12 mouse cellular contexts compared by ENCODE assay signal in genomic region chr8:94778895-94779533, GRCm38 (mm10). TPM values are rescaled to one million over a fixed set of nuclear protein-coding genes. Genes with fewer than 3 reads are reported as not detected.
DNase-seq lines count a peak whose midpoint lies in the region; ATAC-seq and TF ChIP-seq lines count a peak whose summit lies in the region.
"Had no signal": no experiment of that assay in that cellular context is flagged by ENCODE, and none has a peak within 500 bp of the region (broad histone marks: within the 10 kb centered on the region; RNA-seq: fewer than 3 reads in every experiment).

No protein-coding gene starts in this region.

- no peak overlapping the region for H3K4me3 ChIP-seq in forebrain, embryonic 14.5 days (ENCODE audit: low read depth, low read length)
- H3K4me3 ChIP-seq in forebrain, embryonic 11.5 days (ENCODE audit: low read depth, low read length), result no peak overlapping the region
- no peak overlapping the region for H3K4me3 ChIP-seq in lung, embryonic 14.5 days (ENCODE audit: low read depth, low read length)
- no peak overlapping the region for H3K4me3 ChIP-seq in embryonic facial prominence, embryonic 13.5 days

- peak; percentile 34; the same call in 1 of the 2 replicates for ATAC-seq in forebrain, embryonic 14.5 days
- ATAC-seq in forebrain, embryonic 11.5 days (replicated peaks; ENCODE audit: low FRiP score), result no peak
- no peak for ATAC-seq in lung, embryonic 14.5 days (ENCODE audit: insufficient read depth)
- ATAC-seq in embryonic facial prominence, embryonic 13.5 days (ENCODE audit: insufficient number of reproducible peaks, insufficient read depth, low FRiP score, low TSS enrichment, low read depth), result no peak
- ATAC-seq: forebrain, postnatal 0 days had no signal

- no peaks in the 10 kb centered on the region for H3K36me3 ChIP-seq in forebrain, embryonic 14.5 days (ENCODE audit: control insufficient read depth, insufficient read depth, low read length)
- no peaks in the 10 kb centered on the region for H3K36me3 ChIP-seq in forebrain, embryonic 11.5 days (ENCODE audit: control insufficient read depth, insufficient read depth, low read length)
- H3K36me3 ChIP-seq in lung, embryonic 14.5 days (ENCODE audit: insufficient read depth), result no peaks in the 10 kb centered on the region
- H3K36me3 ChIP-seq in embryonic facial prominence, embryonic 13.5 days, result no peaks in the 10 kb centered on the region

- DNase-seq in forebrain, embryonic 14.5 days (ENCODE audit: low spot score), result no peak
- DNase-seq in forebrain, embryonic 11.5 days (ENCODE audit: low spot score), result no peak
- DNase-seq in lung, embryonic 14.5 days, result no peak
- DNase-seq in lung, postnatal 25 days (ENCODE audit: low spot score), result no peak
- peak; percentile 21 for DNase-seq in mesoderm, embryonic 11.5 days (ENCODE audit: low read depth, low spot score)
- DNase-seq in gastrocnemius, postnatal 25 days, result no peak
- DNase-seq in urinary bladder, adult 2 months (ENCODE audit: low spot score), result no peak
- DNase-seq: cerebellum, postnatal 10 days; forebrain, postnatal 0 days had no signal

- peak overlapping the region; percentile 36; the same call in 1 of the 2 replicates for H3K27ac ChIP-seq in forebrain, embryonic 14.5 days (ENCODE audit: low read depth, low read length)
- no peak overlapping the region for H3K27ac ChIP-seq in forebrain, embryonic 11.5 days (ENCODE audit: low read depth, low read length)
- peak overlapping the region; percentile 31; the same call in 1 of the 2 replicates for H3K27ac ChIP-seq in lung, embryonic 14.5 days (ENCODE audit: low read depth)
- no peak overlapping the region for H3K27ac ChIP-seq in embryonic facial prominence, embryonic 13.5 days

- peaks cover 3% of the 10 kb centered on the region; the same call in 1 of the 2 replicates for H3K4me1 ChIP-seq in forebrain, embryonic 14.5 days (ENCODE audit: control insufficient read depth, insufficient read depth, low read length)
- peaks cover 2% of the 10 kb centered on the region for H3K4me1 ChIP-seq in forebrain, embryonic 11.5 days (replicated peaks; ENCODE audit: control insufficient read depth, insufficient read depth, low read length)
- peaks cover 13% of the 10 kb centered on the region for H3K4me1 ChIP-seq in lung, embryonic 14.5 days (ENCODE audit: insufficient read depth)
- H3K4me1 ChIP-seq in embryonic facial prominence, embryonic 13.5 days, result peaks cover 28% of the 10 kb centered on the region

- WGBS in forebrain, embryonic 14.5 days, result 71% methylated on average over 10 of the region's 10 CpGs
- WGBS in forebrain, embryonic 11.5 days, result 80% methylated on average over 10 of the region's 10 CpGs
- 72% methylated on average over 10 of the region's 10 CpGs for WGBS in lung, embryonic 14.5 days
- WGBS in embryonic facial prominence, embryonic 13.5 days, result 59% methylated on average over 10 of the region's 10 CpGs

- no peaks in the 10 kb centered on the region for H3K27me3 ChIP-seq in forebrain, embryonic 14.5 days (replicated peaks; ENCODE audit: control insufficient read depth, insufficient read depth, low read length)
- no peaks in the 10 kb centered on the region for H3K27me3 ChIP-seq in forebrain, embryonic 11.5 days (ENCODE audit: control insufficient read depth, insufficient read depth, low read length)
- H3K27me3 ChIP-seq in lung, embryonic 14.5 days (ENCODE audit: insufficient read depth, low read length), result 0 out of 2 replicates have a peak, but pooled peaks cover 4% of the 10 kb centered on the region
- H3K27me3 ChIP-seq in embryonic facial prominence, embryonic 13.5 days, result peaks cover 11% of the 10 kb centered on the region

- no peaks in the 10 kb centered on the region for H3K9me3 ChIP-seq in forebrain, embryonic 14.5 days (replicated peaks; ENCODE audit: control insufficient read depth, low read length)
- H3K9me3 ChIP-seq in forebrain, embryonic 11.5 days (ENCODE audit: control insufficient read depth, low read length), result no peaks in the 10 kb centered on the region
- H3K9me3 ChIP-seq in lung, embryonic 14.5 days (ENCODE audit: low read depth, low read length), result no peaks in the 10 kb centered on the region
- H3K9me3 ChIP-seq in embryonic facial prominence, embryonic 13.5 days, result no peaks in the 10 kb centered on the region

- no peak overlapping the region for H3K9ac ChIP-seq in forebrain, embryonic 14.5 days (ENCODE audit: low read length)
- H3K9ac ChIP-seq in forebrain, embryonic 11.5 days (ENCODE audit: low read length), result no peak overlapping the region
- H3K9ac ChIP-seq in lung, embryonic 14.5 days, result no peak overlapping the region
- H3K9ac ChIP-seq in embryonic facial prominence, embryonic 13.5 days, result peak overlapping the region; percentile 27; the same call in 1 of the 2 replicates
- H3K9ac ChIP-seq: forebrain, postnatal 0 days had no signal

- TF ChIP-seq CTCF in lung, embryonic 14.5 days (IDR thresholded peaks at IDR 0.05; ENCODE audit: low read depth), result no peak

- no peak overlapping the region for H3K4me2 ChIP-seq in forebrain, embryonic 14.5 days (ENCODE audit: low read length)
- H3K4me2 ChIP-seq in forebrain, embryonic 11.5 days (ENCODE audit: low read depth, low read length, severe bottlenecking), result no peak overlapping the region
- no peak overlapping the region for H3K4me2 ChIP-seq in lung, embryonic 14.5 days
- no peak overlapping the region for H3K4me2 ChIP-seq in embryonic facial prominence, embryonic 13.5 days
- H3K4me2 ChIP-seq: liver, embryonic 11.5 days had no signal

RNA-seq across cellular contexts. Expression of gene Cx3cl1, which starts 7.2 kb away (rescaled TPM):
- polyA plus RNA-seq in forebrain, embryonic 14.5 days (2014; fragmentation: Nextera tagmentation; extraction: Ambion mirVana), result 11.2 and 18.4 TPM in 2 replicates
- polyA plus RNA-seq in forebrain, embryonic 11.5 days (2014; fragmentation: Nextera tagmentation; extraction: Ambion mirVana), result 8.8 and 9.4 TPM in 2 replicates
- 7.3 and 8.0 TPM in 2 replicates for polyA plus RNA-seq in lung, embryonic 14.5 days (2014; fragmentation: Nextera tagmentation; extraction: Ambion mirVana)
- 7.8 and 9.8 TPM in 2 replicates for polyA plus RNA-seq in embryonic facial prominence, embryonic 13.5 days (2015; fragmentation: Nextera tagmentation; extraction: Ambion mirVana)
- 1 to 10 TPM in 1 of 2 experiments, under 1 TPM in 1; 0.82 to 1.4 TPM for total RNA-seq in gastrocnemius, postnatal 25 days (2021)
- 20.6 and 27.3 TPM in 2 replicates for polyA plus RNA-seq in urinary bladder, adult 2 months (2012; rRNA removed)

RNA-seq across cellular contexts. Expression of gene Ccl17, which starts 31.2 kb away (rescaled TPM):
- 0.63 TPM in 1 of 2 replicates, not detected in the other for polyA plus RNA-seq in forebrain, embryonic 14.5 days (2014; fragmentation: Nextera tagmentation; extraction: Ambion mirVana)
- not detected in 2 replicates for polyA plus RNA-seq in forebrain, embryonic 11.5 days (2014; fragmentation: Nextera tagmentation; extraction: Ambion mirVana)
- not detected in 2 replicates for polyA plus RNA-seq in lung, embryonic 14.5 days (2014; fragmentation: Nextera tagmentation; extraction: Ambion mirVana)
- polyA plus RNA-seq in embryonic facial prominence, embryonic 13.5 days (2015; fragmentation: Nextera tagmentation; extraction: Ambion mirVana), result not detected in 2 replicates
- not detected for total RNA-seq in gastrocnemius, postnatal 25 days (2021)
- 2.3 and 4.0 TPM in 2 replicates for polyA plus RNA-seq in urinary bladder, adult 2 months (2012; rRNA removed)
- total RNA-seq: forebrain, postnatal 0 days had no signal

RNA-seq across cellular contexts. Expression of gene Ccl22, which starts 33.6 kb away (rescaled TPM):
- not detected in 2 replicates for polyA plus RNA-seq in forebrain, embryonic 14.5 days (2014; fragmentation: Nextera tagmentation; extraction: Ambion mirVana)
- polyA plus RNA-seq in forebrain, embryonic 11.5 days (2014; fragmentation: Nextera tagmentation; extraction: Ambion mirVana), result not detected in 2 replicates
- not detected in 2 replicates for polyA plus RNA-seq in lung, embryonic 14.5 days (2014; fragmentation: Nextera tagmentation; extraction: Ambion mirVana)
- polyA plus RNA-seq in embryonic facial prominence, embryonic 13.5 days (2015; fragmentation: Nextera tagmentation; extraction: Ambion mirVana), result not detected in 2 replicates
- total RNA-seq in gastrocnemius, postnatal 25 days (2021), result not detected
- polyA plus RNA-seq in urinary bladder, adult 2 months (2012; rRNA removed), result 1.6 and 2.3 TPM in 2 replicates
- total RNA-seq: forebrain, postnatal 0 days had no signal
- polyA plus RNA-seq: C2C12; liver, embryonic 11.5 days had no signal

RNA-seq across cellular contexts. Expression of gene Coq9, which starts 59.1 kb away (rescaled TPM):
- polyA plus RNA-seq in forebrain, embryonic 14.5 days (2014; fragmentation: Nextera tagmentation; extraction: Ambion mirVana), result 63.1 TPM in 2 replicates
- 53.7 and 60.5 TPM in 2 replicates for polyA plus RNA-seq in forebrain, embryonic 11.5 days (2014; fragmentation: Nextera tagmentation; extraction: Ambion mirVana)
- polyA plus RNA-seq in lung, embryonic 14.5 days (2014; fragmentation: Nextera tagmentation; extraction: Ambion mirVana), result 58.3 and 61.0 TPM in 2 replicates
- polyA plus RNA-seq in embryonic facial prominence, embryonic 13.5 days (2015; fragmentation: Nextera tagmentation; extraction: Ambion mirVana), result 61.8 and 65.9 TPM in 2 replicates
- 100 to 1,000 TPM; 376 to 381 TPM for total RNA-seq in gastrocnemius, postnatal 25 days (2021)
- 62.3 and 72.1 TPM in 2 replicates for polyA plus RNA-seq in urinary bladder, adult 2 months (2012; rRNA removed)

RNA-seq across cellular contexts. Expression of gene Ciapin1, which starts 59.1 kb away (rescaled TPM):
- 124 and 147 TPM in 2 replicates for polyA plus RNA-seq in forebrain, embryonic 14.5 days (2014; fragmentation: Nextera tagmentation; extraction: Ambion mirVana)
- 144 and 152 TPM in 2 replicates for polyA plus RNA-seq in forebrain, embryonic 11.5 days (2014; fragmentation: Nextera tagmentation; extraction: Ambion mirVana)
- polyA plus RNA-seq in lung, embryonic 14.5 days (2014; fragmentation: Nextera tagmentation; extraction: Ambion mirVana), result 96.0 and 105 TPM in 2 replicates
- 109 and 123 TPM in 2 replicates for polyA plus RNA-seq in embryonic facial prominence, embryonic 13.5 days (2015; fragmentation: Nextera tagmentation; extraction: Ambion mirVana)
- total RNA-seq in gastrocnemius, postnatal 25 days (2021), result 10 to 100 TPM; 38.4 to 45.3 TPM
- 22.0 and 27.7 TPM in 2 replicates for polyA plus RNA-seq in urinary bladder, adult 2 months (2012; rRNA removed)

Comparison
In these comparisons a context has a peak if more than half of its experiments do, and no peak if none do; other contexts are left out.
1. H3K27ac ChIP-seq: peak in forebrain, embryonic 14.5 days (single experiment) and lung, embryonic 14.5 days (single experiment); none in forebrain, embryonic 11.5 days (single experiment) and embryonic facial prominence, embryonic 13.5 days (single experiment).